Mouse (Mus musculus) neural tube, embryonic 10.5 days (tissue): ENCODE data around the gene Timm23.
"Not testable (repeated sequence)": the region's sequence is repeated elsewhere in the genome, so short reads cannot be mapped to it uniquely, and the experiment has no call there.

Experiments
- DNase-seq: peaks from one replicate; pipeline ENCODE4 v3.0.0-alpha.2; 2017; ENCODE audit warnings: low spot score; ENCODE audit errors: extremely low spot score

Timm23 gene

DNA sequence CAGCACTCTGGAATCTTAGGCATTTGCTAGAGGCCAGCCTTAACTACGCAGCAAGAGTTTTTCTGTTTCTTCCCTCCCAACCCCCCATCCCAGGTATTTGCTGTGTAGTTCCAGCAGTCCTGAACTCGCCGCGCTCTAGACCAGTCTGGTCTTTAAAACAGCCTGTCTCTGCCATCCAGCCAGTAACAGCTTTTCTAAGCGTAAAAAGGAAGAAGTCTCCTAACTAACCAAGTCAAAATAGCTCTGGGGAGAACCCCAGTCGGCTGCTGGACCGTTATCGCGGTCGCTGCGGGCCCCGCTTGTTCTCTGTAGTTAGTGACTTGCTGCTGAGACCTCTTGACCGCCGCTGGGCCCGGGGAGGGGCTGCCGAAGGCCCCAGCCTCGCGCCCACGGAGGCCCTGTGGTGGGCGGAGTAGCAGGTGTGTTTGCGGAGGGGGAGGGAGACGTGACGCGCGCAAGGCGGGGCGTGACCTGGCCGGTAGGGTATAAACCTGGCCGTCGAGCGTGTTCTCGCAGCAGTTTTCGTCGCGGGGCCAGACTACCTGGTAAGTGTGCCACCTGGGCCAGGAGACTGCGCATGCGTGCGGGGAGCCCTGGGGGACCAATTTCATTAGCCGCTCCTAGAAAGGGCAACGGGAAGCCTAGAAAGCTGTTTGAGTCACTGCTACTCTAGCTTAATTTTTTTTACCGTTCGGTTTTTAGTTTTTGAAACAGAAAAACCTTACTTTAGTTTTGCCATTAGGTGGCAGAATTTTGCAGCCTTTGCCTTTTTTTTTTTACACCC is 36.2 kb downstream of the Timm23 start:
- peak; percentile 67 for DNase-seq

DNA sequence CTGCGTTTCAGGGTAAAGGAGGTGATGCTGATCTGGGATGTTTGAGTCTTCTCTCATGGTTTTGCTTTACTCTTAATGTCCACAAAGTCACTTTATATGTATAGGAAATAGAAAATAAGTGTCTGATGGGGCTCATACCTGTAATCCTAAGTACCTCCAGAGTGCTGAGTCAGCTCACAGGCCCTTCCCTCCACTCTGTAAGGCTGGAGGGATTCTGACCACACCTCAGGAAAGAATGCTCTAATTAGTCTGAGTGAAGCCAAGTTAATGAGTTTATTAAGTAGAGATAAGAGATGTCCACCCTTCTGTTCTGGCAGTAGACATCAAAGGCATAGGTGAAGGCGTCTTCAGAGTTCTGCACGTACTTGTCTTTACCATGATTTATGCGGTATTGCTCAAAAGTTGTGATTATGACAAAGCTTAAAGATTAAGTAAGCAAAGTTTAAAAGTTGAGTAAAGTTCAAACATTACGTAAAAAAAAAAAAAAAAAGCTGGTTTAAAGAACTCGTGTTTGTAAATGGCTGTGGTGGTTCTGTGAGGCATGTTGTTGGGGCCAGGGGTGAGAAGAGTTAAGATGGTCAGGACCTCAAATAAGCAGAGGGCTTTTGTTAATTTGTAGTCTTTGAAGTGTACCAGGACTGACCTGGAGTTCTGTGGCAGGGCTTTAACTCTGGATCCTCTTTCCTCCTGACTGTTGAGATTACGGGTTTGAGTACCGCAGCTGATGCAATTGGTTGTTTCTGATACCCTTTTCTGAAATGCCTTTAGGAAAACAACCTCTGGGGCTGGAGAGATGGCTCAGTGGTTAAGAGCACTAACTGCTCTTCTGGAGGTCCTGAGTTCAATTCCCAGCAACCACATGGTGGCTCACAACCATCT is 37.3 kb downstream of the Timm23 start:
- DNase-seq = no peak

DNA sequence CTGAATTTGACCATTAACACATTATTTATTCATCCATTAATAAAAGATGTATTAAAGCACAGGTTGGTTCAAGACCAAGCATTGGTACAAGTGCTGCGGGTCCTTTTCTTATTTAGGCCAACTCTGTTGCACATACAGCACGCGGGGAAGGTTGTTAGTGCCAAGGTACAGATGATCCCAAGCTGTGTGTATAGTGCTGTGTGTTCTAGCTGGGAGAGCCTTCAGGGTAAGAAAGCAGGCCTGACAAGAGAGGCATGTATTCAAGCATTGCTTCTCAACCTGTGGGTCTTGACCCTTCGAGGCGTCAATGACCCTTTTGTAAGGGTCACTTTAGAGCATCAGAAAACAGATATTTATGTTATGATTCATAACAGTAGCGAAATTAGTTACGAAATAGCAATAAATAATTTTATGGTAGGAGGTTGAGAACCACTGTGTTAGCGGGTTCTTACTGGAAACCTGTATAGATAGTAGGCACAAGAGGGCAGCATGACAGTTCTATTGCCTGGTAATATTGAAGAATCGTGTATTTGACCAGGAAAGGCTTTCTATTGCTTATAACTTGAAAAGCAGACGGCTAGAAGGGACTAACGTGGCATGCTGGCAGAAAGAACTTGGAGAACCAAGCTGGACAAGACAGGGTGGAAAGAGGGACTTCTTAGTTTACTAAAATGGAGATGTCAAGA is 38.4 kb downstream of the Timm23 start:
- no peak for DNase-seq

DNA sequence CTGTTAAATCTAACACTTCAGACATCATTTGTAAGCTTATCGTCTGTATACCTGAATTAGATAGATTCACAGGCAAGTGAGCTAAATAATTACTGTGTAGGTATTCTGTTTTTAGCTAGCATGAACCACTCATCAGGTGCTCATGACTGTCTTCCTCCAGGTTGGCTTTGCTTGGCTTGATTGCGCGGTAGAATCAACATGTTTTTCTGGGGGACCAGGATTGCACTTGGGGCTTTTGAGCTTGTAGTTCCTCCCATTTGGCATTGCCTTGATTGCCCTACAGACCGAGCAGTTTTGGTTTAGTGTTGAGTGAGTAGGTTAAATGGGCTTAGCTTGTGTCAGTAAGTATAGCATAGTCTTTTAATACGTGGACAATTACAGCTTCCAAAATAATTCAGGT is 39.5 kb downstream of the Timm23 start:
- DNase-seq = no peak

DNA sequence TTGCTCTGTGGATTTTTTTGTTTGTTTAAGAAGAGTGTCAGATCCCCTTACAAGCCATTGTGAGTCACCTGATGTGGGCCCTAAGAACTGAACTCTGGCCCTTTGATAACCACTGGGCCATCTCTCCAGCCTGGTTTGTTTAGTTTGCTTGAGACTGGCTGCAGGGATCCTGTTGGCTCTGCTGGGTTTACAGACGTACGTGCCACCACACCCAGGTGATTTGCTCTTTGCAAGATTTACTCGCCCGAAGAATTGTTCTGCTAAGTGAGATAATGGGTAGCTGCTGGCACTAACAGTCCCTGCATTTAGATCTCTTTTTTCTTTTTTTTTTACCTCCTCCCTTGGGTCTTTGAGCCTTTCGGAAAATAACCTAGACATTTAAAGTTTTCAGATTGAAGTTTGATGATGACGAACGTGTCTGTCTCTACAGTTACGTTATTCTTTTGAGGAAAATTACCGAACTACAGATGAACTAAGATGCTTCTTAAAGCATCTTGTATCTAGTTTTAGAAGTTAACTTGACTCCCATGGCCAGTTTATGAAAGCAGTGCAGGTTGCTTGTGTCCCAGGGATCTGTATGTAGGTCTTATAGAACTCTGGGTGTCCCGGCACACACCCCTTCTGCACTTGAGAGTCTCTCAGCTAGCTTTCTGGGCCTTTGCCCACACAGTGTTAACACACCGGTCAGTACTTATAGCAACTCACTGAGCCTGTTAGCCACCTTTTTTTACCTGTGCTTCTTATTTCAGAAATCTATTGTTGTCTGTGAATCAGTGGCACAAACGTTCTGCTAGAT is 40.4 kb downstream of the Timm23 start:
- DNase-seq = no peak

DNA sequence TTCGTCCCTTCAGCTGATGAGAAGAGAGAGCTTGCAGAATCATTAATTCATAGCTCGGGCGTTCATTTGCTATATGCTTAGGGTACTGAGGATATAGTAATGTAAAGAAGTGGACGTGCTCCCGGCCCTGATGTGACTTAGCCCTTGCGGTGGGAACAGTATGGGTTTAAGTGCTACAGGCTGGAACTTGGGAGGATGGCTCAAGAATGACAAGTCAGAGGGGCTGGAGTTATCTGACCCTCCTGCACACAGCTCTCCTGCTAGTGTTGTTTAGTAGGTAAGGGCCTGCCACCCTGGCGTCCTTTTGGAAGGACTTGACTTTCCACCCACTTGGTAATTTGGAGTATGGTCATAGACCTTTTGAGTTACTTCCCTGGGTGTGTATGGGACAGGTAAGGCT is 41.1 kb downstream of the Timm23 start:
- DNase-seq = no peak

DNA sequence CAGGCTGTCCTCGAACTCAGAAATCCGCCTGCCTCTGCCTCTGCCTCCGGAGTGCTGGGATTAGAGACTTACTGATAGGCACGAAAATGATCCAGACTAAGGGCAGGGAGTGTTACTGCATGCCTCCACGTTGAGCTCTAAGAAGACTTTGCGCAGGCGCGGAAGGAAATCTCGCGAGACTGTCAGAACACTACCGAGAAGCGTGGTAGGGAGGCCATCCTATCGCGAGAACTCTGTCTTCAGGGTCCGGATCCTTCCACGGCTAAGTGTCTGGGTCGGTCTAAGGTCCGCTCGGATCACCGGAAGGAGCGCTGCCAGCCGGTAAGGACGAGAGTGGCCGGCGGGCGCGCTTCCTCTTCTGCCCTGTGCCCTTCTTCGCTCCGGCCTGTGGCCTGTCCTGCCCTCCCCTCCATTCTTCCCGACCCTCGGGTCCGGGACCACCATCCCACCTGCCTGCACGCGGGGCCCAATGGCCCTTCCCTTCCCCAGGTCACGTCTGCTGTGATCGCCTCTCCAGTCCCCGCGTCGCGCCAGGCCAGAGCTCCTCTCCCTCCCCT is 41.9 kb downstream of the Timm23 start, which contains the start of gene Ncoa4:
Gene Ncoa4 (plus strand): TSS at position 176 of the 557 bp plus-strand sequence.
- peak; percentile 98 for DNase-seq

DNA sequence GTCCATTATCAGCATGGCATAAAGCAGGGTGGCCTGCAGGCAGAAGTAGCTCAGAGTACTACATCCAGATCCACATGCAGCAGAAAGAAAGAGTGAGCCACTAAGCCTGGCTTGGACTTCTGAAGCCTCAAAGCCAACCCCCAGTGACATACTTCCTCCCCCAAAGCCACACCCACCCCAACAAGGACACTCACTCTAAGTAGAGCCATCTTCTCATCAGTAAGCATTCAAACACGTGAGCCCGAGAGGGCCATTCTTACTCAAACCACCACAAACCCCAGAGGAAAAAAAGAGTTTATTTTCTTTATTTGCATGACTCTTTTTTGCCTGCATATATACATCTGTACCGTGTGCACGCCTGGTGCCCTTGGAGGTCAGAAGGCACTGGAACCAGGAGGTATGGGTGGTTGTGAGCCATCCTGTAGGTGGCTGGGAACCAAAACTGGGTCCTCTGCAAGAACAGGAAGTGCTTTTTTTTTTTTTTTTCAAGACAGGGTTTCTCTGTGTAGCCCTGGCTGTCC is 42.5 kb downstream of the Timm23 start:
- no peak for DNase-seq

DNA sequence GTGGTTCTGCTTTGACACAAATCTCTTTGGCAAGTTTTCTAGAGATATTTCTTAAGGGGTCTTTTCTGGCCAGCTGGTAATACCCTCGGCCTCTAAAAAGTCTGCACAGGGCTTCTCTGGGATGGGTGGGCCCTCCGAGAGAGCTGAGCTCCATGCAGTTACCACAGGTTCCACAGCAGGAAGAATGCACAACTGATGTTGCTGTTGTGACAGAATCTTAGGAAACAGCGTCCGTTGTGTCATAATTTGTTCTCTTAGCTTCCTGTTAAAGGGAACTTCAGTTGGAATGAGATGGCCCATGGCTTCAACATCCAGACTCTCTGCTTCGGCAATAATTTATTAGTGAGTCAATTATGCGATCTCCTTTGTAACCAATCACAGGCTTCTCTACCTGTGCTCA is 46.9 kb downstream of the Timm23 start:
- no peak for DNase-seq

DNA sequence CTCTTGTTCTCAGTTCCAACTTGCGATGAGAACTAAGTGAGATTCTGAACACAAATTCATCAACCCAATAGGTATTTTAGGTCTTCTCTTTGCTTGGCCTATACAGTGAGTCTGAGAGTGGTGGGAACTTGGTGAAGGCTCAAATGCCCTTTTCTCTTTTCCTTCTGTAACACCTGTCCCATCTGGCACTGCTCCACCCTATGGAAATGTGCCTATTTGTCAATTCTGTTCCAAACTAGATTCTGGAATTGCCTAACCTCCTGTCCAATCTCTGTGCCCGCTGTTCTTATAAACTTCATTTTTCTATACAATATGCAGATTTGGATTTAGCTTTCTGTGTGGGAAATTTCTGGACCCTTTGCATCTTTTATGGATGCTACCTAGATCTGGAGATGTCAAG is 48.5 kb downstream of the Timm23 start:
- no peak for DNase-seq

DNA sequence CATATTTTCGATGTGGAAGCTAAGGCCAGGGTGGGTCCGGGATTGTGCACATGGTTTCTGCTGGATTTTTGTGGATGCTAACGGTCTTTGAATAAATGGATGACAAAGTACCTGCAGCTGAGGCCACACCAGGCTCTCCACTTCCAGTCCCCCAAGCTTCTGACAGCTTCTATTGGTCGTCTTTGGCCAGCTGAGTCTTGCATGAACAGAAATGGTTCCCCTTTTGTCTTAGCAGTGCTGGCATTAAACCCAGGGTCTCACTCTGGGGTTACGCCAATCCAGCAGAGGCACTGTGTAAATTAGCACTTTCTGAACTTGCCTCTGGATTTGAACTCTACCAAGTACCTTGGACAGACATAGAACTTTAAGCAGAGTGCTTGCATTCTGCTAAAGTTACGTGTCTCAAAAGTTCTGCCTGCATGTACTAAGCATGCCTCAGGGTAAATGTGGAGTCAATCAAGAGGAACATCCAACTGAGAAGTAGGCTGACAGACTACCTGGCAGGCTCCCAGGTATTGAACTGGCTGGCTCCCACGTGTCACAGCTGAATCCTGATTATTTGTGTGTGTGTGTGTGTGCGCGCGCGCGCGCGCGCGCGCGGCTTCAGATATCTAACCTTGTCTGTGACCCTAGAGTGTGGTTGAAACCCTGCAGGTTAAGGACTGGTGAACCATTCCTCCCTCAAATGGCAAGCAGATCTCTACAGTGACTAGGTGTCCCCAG is 49.3 kb downstream of the Timm23 start:
- no peak for DNase-seq

DNA sequence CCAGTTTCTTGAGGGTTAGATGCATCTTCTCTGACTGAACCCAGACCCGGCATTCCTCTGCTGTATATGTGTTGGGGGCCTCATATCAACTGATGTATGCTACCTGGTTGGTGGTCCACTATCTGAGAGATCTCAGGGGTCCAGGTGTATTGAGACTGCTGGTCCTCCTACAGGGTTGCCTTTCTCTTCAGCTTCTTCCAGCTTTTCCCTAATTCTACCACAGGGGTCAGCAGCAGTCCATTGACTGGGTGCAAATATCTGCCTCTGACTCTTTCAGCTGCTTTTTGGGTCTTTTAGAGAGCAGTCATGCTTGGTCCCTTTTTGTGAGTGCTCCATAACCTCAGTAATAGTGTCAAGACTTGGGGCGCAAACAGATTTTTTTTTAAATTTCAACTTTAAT is 50.8 kb downstream of the Timm23 start:
- DNase-seq = no peak

DNA sequence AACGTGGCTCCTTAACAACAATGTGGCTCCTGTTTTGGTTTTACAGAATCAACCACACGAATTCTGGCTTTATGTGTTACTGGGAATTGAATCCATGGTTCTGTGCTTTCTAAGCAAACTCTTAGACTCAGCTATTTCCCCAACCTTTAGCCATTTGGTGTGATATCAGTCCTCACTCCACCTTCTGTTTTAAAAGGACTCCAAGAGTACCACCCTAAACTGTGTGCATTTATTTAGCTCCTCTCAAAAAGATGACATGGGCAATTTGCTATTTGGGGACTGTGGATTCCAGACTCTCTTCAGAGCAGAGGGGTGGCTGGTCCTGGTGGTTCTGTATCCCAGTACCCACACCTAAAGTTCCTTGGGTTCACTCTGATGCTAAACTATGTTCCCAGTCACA is 55.1 kb downstream of the Timm23 start:
- DNase-seq = no peak

DNA sequence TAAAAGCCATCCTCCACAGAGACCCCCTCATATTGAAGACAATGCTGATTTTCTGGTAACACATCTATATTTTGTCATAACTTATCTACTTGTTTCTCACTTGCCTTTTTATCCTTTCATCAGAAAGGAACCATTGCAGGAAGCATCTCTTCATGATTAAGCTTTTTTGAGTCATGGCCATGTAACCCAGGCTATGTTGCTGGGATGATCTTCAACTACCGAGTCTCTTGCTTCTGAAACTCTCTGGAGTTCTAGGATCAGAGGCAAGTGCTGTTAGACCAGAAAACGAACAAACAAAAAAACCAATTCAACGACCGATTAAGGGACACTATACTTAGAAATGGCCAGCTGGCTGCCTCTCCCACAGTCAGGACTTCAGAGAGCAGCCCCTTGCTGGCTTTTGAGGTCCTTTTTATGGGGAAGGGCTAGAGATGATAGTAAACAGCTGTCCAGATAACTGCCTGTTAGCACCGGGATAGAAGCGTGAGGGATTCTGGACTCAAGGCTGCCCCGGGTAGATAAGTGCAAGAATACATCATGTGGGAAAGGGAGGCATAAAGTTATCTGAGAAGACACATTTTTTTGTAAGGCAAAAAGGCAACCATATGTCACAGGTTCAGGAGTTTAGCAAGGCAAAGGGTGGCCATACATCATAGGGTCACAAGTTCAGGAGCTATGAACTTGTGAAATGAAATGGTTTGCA is 55.7 kb downstream of the Timm23 start:
- no peak for DNase-seq

DNA sequence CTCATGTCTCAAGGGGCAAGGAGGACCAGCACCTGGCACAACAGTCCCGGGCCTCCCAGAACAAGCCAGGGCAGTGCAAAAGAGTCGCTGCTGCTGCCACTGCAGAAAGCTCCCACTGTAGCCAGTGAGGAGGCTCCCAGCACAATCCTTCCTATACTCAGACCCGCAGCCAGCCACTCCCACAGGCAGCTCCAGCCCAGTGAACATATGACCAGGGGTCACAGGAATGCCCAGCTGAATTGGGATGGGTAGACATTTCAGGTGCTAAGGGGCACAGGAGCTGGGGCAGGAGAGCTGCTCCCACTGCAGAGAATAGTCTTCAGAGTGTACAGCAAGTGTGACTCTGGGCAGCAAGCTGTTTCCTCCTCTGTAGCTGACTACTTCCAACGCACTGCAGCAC is 56.3 kb downstream of the Timm23 start:
- DNase-seq = no peak

DNA sequence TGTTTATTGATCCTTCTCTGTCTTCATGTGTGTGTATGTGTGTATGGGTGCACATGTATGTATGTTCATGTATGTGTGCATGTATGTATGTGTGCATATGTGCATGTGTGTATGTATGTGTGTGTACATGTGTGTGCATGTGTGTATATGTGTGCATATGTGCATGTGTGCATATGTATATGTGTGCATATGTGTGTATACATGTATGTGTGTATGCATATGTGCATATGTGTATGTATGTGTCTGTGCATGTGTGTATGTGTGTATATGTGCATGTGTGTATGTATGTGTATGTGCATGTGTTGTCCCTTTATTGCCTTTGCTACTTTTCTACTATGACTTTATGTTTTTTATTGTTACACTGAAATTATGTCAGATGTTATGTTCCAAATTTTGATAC is 57.0 kb downstream of the Timm23 start:
- DNase-seq = no peak

DNA sequence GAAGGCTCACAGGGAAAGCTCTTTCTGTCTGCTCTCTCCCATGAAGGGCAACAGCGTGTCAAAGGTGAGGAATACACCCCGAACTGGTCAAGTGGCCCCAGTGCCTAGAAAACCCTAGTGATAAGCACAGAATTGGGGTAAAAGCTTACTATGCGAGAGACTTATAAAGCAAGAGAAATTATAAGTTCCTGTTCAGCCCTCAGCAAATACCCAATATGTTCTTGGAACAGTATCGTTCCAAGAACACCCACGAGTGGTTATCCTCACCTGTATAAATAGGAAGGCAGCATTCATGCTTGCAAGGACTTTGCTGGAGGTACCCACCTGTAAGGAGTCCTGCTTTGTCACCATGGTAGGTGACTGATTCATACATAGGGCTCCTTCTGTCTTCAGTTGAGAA is 60.0 kb downstream of the Timm23 start, which contains the start of gene Msmb:
Gene Msmb (plus strand): TSS at position 301 of the 400 bp plus-strand sequence.
- DNase-seq = no peak

DNA sequence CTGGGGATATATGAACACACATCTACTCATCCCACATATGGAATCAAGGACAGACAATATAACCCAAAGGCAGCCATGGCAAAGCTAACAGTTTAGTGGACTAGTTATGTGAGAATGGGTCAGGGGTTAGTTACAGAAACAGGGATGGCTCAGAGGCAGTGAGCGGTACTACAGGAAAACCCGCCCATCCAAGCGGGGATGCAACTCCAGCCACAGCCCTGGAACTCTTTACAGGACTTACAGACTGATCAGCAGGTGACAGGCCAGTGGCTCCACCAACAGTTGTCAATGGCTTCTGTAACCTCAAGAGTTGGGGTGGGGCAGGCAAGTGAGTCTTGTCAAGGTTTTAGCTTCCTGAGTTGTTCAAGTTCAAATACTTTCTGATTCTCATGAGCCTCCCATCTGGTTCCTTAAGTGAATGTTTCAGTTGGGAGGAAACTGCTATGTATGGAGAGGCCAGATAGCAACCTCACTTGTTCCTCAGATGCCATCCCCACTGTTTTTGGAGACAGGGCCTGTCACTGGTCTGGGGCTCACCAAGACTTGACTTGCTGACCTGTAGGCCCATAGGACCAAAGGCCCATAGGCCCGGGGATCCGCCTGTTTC is 61.2 kb downstream of the Timm23 start:
- DNase-seq = no peak

DNA sequence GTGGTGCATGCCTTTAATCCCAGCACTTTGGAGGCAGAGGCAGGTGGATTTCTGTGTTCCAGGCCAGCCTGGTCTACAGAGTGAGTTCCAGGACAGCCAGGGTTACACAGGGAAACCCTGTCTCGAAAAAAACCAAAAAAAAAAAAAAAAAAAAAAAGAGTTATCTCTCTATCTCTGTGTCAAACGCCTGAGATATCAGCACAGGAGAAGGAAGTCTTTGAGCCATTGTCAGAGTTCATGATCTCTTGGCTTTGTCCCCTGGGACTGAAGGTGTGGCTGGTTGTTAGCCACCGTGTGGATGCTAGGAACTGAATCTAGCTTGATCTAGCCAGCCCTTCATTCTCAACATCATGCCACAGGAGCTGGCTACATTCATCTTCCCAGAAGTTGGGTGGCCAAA is 65.2 kb downstream of the Timm23 start:
- not testable (repeated sequence) for DNase-seq
